Mouse (Mus musculus) frontal cortex, adult 2 months (tissue): ENCODE results near the gene Nxpe3. TPM values are rescaled to one million over a fixed set of nuclear protein-coding genes. Genes with fewer than 3 reads are reported as not detected.
A peak's percentile ranks its signal among the peaks of the same experiment; 100 is the strongest.
"Not testable (repeated sequence)": the region's sequence is repeated elsewhere in the genome, so short reads cannot be mapped to it uniquely, and the experiment has no call there.

Experiments
- DNase-seq, 2 experiments: peaks; one replicate each; pipeline ENCODE4 v3.0.0; 2022; ENCODE audit warnings: low spot score in 1 of 2; ENCODE audit errors: extremely low spot score in 1 of 2
- polyA plus RNA-seq: library from polyadenylated mRNA; depleted of rRNA; stranded (reverse); fragments of >200 nt; gene quantifications from 2 replicates; pipeline ENCODE4 v1.2.3, GENCODE M21; 2012

The Nxpe3 gene
- polyA plus RNA-seq, 1 experiment: 6.0 TPM

- no peak for DNase-seq
Measured at GRCm38 (mm10) chr16:55891346-55891745, 3.7 kb downstream of the Nxpe3 start.

GRCm38 (mm10) chr16:55890346-55891136 lies 4.5 kb downstream of the Nxpe3 start:
- DNase-seq: no peak

GRCm38 (mm10) chr16:55889451-55889850 lies 5.6 kb downstream of the Nxpe3 start:
- no peak for DNase-seq

GRCm38 (mm10) chr16:55888584-55888960 lies 6.5 kb downstream of the Nxpe3 start:
- no peak for DNase-seq

GRCm38 (mm10) chr16:55887814-55888583 lies 7.1 kb downstream of the Nxpe3 start:
- no peak for DNase-seq

- DNase-seq: no peak
Measured at GRCm38 (mm10) chr16:55884246-55884645, 10.8 kb downstream of the Nxpe3 start.

- no peak for DNase-seq
Measured at GRCm38 (mm10) chr16:55876025-55876424, 19.1 kb downstream of the Nxpe3 start.

- DNase-seq: no peak
Measured at GRCm38 (mm10) chr16:55863832-55864231, 31.3 kb downstream of the Nxpe3 start.

- peak in 1 of 2 experiments; percentile 85 for DNase-seq
Measured at GRCm38 (mm10) chr16:55863149-55863815, 31.8 kb downstream of the Nxpe3 start.

- DNase-seq: peak in 1 of 2 experiments; percentile 64
Measured at GRCm38 (mm10) chr16:55861104-55861503, 34.0 kb downstream of the Nxpe3 start.

- DNase-seq: not testable (repeated sequence)
Measured at GRCm38 (mm10) chr16:55859421-55859820, 35.7 kb downstream of the Nxpe3 start.

GRCm38 (mm10) chr16:55858465-55858864 lies 36.6 kb downstream of the Nxpe3 start:
- peak; percentile 53 to 85 for DNase-seq

- peak in 1 of 2 experiments; percentile 91 for DNase-seq
Measured at GRCm38 (mm10) chr16:55852943-55853727, 42.0 kb downstream of the Nxpe3 start.

- DNase-seq: no peak
Measured at GRCm38 (mm10) chr16:55852515-55852914, 42.6 kb downstream of the Nxpe3 start.

- DNase-seq: no peak
Measured at GRCm38 (mm10) chr16:55850485-55850884, 44.6 kb downstream of the Nxpe3 start.

- no peak for DNase-seq
Measured at GRCm38 (mm10) chr16:55847679-55848078, 47.4 kb downstream of the Nxpe3 start.

GRCm38 (mm10) chr16:55844847-55845246 lies 50.2 kb downstream of the Nxpe3 start:
- no peak for DNase-seq

GRCm38 (mm10) chr16:55843919-55844318 lies 51.2 kb downstream of the Nxpe3 start:
- no peak for DNase-seq

GRCm38 (mm10) chr16:55843134-55843533 lies 52.0 kb downstream of the Nxpe3 start:
- DNase-seq: no peak

GRCm38 (mm10) chr16:55841506-55841905 lies 53.6 kb downstream of the Nxpe3 start:
- DNase-seq: no peak
